Mouse (Mus musculus) cerebellum, adult 18-20 months (tissue): ENCODE data around the gene Plin5.
"Not testable (repeated sequence)": the region's sequence is repeated elsewhere in the genome, so short reads cannot be mapped to it uniquely, and the experiment has no call there.

Experiments used
- DNase-seq, 2 experiments: peaks; one replicate each; pipeline ENCODE4 v3.0.0; 2021

Plin5 gene

DNA sequence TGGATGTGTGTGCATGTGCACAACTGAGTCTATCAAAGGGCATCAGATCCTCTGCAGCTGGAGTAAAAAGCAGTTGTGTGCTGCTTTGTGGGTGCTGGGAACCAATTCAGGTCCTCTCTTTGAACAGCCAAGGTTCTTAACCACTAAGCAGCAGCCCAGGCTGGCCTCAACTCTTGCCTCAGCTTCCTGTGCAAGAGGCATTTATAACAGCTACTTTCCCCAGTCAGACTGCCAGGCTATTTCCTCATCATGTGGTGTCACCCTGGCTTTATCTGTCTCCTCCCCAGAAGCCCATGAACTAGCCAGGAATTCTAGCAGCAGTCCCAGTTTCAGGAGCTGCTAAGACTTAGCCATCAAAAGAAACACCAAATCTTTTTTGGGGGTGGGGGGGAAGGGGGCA is 50.9 kb downstream of the Plin5 start:
- no peak for DNase-seq

DNA sequence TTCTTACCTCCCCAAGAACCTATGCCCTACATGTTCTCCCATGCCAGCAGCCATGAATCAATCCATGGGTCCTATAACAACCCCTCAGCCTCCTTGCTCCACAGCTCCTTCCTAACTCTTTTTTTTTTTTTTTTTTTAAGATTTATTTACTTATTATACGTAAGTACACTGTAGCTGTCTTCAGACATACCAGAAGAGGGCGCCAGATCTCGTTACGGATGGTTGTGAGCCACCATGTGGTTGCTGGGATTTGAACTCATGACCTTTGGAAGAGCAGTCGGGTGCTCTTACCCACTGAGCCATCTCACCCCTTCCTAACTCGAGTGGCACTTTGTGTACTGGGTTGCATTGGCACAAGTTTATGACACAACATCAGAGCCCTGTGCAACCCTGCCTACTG is 51.7 kb downstream of the Plin5 start:
- not testable (repeated sequence) for DNase-seq

DNA sequence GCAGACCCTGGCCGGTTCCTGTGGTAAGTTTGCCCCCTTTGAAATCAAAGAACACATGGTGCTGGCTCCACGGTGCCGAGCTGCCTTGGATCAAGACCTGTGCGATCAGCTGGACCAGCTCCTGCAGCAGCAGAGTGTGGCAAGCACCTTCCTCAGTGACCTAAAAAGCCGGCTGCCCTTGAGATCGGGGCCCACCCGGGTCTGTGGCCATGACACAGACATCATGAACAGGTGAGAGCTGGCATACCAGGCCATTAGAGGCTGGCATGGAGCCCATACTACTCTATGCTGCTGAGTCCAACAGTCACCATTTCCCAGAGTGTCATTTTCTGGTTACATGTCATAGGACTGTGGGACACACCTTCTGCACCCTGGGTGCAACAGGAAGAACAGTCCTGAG is 55.3 kb downstream of the Plin5 start:
- DNase-seq: no peak
